Mouse (Mus musculus) heart, adult 8-10 months (tissue): ENCODE data around the gene Fam178b. TPM values are rescaled to one million over a fixed set of nuclear protein-coding genes. Genes with fewer than 3 reads are reported as not detected.
"Not testable (repeated sequence)": the region's sequence is repeated elsewhere in the genome, so short reads cannot be mapped to it uniquely, and the experiment has no call there.

Experiments
- DNase-seq: peaks from one replicate; pipeline ENCODE4 v3.0.0; 2022; ENCODE audit warnings: low spot score
- total RNA-seq, 4 experiments: library from RNA; stranded (reverse); gene quantifications; 2 replicates each; pipeline ENCODE4 v1.2.4; 2022

The Fam178b gene
- total RNA-seq, 4 experiments from 2014 or later, result 0.44 to 0.62 TPM; not detected in 2

DNA sequence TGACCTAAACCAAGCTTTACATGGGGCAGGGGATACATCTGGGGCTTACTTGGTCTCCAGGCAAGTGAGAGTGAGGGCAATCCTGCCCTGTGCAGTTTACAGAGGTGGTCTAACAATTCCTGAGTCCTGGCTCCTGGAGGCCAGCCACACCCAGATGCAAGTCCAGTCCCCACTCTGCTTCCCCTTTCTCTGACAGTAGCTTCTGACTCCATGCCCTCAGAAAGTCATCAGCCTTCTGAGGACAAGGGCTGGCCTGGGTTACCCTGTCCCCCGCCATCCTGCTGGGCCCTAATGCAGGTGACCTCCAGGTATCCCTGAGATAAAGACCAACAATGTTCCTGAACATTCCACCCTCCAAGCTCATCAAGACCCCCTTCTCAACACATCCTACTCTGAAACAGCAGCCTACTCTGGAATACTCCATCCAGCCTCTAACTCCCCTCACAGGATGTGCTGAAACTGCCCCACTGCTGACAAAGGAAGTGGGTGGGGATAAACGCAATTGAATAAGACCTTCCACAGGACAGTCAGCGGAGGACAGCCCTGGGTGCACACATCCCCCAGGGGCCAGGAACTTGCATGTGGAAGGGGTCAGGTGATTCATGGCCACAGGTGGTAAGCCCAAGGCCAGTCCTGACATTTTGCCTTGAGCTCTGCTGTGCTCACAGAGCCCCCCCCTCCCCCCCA, 52.8 kb downstream of the Fam178b start:
- DNase-seq, result no peak

DNA sequence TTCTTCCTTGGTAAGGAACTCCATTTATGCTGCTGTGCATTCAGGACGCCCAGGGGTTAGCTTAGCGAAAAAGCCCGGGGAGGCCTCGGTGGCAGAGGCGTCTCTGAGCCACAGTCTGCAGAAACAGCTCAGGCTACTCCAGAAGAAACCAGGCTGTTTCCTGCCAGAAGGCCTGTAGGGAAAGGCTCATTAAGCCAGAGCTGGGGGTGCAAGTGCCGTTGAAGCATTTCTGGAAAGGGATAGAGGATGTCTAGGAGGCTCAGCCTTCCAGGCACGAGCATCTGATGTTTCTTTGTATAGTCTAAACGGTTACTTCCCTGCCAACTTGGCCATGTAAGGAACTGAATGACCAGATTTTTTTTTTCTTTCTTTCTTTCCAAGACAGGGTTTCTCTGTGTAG, 54.4 kb downstream of the Fam178b start:
- no peak for DNase-seq

DNA sequence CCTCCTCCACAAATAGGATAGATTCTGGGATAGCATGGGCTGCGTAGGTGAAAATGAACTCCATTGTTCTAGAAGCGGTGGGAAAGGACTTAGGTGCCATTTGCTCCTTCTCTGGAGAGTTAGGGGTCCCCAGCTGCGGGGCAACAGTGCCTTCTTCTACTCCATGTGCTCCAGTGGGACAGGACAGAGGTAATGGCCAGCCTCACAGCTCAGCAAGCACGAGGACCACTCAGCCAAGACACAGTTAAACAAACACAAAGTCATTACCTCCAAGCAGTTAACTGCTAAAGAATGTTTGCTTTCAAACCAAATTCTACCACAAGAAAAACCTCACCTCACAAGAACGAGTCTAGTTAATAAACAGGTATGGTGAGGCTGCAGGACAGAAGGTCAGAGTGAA, 57.5 kb downstream of the Fam178b start:
- DNase-seq, result no peak

DNA sequence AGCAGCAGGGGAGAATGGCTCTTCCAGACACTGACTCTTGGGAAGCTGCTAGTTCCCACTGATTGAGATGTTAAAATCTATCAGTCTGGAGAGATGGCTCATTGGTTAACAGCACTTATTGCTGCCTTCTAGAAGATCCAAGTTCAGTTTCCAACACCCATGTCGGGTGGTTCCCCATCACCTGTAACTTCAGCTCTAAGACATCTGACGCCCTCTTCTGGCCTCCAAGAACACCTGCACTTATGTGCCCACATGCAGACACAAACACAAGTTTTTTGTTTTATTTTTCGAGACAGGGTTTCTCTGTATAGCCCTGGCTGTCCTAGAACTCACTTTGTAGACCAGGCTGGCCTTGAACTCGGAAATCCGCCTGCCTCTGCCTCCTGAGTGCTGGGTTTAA, 67.0 kb downstream of the Fam178b start:
- not testable (repeated sequence) for DNase-seq

DNA sequence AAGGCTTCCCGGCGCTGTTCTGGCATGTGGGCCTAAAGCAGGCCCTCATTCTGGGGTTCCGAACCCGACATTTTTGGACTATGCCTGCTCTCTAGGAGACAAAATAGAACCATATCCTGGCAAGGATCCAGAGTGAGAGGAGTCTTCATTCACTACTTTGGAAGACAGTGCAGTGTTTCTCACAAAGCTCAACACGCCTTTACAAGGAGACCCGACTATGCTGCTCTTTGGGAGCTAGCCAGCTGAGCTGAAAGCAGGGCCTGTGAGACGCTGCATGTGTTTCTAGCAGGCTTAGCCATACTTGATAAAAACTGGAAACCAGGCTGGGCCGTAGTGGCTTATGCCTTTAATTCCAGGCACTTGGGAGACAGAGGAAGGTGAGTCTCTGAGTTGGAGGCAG, 67.8 kb downstream of the Fam178b start:
- no peak for DNase-seq

DNA sequence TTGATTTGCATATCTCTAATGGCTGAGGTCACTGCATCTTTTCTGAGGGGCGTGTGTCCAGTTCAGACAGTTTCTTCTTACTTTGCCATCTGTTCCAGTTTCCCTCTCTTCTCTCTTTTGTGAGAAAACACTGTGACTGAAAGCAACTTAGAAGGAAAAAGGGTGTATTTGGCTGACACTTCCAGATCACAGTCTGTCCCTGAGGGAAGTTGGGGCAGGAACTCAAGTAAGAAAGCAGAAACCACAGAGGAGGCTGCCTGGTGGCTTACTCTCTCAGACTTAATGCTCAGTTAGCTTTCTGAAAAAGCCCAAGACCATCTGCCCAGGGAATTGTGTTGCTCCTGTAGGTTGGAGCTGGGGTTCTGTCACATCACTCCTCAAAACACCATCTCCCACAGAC, 68.4 kb downstream of the Fam178b start:
- DNase-seq, result no peak

DNA sequence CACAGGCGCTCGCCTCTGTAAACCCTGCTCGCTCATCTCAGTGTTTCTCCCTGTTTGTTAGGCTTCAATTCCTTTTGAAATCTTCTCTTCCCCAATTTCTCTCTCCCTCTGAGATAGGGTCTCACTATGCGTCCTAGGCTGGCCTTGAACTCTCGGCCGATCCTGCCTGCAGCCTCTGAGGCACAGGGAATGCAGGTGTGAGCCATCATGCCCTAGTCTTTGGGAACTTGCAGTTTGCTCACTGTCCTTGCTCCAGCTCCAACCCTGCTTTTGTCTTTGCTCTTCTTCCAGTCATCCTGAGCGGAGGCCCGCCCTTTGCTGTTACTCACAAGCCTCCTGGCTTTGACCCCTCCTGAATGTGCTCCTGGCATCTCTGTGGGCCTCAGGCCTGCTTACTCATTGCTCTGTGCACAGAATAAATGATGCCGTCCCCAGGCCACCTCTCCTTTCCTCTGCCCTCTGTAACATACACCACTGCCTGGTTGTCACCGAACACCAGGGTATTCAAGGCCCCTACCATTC, 69.5 kb downstream of the Fam178b start:
- no peak for DNase-seq

DNA sequence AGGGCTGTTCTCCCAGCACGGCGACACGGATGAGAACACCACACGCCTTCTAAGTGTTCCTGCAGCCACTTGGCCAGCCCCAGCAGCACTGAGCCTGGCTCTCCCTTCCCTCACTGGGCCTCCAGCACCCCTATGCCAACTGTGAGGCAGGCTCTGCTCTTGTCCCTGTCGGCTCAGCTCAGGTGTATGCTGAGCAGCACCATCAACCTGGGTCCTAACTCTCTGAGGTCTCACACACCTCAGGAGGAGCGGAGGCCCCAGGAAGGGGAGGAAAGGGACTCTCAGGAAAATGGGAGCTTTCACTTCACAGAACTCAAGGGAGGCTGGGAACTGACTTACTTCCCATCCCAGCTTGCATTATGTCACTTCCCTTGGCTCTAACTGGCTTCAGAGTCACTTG, 70.6 kb downstream of the Fam178b start:
- DNase-seq, result peak; percentile 64

DNA sequence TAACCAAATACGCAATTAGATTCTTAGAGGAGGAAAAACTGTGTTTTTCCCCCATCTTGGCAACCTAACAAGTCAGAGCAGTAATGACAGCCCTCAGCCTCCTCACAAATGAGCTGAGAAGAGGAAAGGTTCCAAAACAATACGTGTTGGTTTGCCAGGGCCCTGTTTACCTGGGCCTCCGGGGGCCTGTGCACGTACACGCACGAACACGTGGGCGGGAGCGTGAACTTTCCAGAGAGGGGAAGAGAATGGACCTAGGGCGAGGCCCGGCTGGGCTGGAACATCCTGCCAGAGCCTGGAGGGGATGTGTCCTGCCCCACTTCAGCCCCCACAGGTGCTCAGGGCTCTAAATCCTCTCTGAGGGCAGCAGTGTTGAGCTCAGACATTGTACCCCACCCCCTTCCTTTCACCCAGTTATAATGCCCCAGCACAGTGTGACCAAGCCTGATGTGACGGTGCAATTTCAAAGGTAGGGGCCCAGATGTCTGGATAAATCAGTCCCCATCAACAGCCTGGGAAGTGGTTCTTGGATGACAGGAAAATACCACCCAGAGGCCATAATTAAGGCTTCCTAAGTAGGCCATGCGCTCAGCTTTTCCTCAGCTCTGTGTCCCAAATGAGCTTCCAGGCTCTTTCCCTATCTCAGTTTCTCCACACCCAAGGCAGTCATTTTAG, 71.4 kb downstream of the Fam178b start:
- DNase-seq, result peak; percentile 66

DNA sequence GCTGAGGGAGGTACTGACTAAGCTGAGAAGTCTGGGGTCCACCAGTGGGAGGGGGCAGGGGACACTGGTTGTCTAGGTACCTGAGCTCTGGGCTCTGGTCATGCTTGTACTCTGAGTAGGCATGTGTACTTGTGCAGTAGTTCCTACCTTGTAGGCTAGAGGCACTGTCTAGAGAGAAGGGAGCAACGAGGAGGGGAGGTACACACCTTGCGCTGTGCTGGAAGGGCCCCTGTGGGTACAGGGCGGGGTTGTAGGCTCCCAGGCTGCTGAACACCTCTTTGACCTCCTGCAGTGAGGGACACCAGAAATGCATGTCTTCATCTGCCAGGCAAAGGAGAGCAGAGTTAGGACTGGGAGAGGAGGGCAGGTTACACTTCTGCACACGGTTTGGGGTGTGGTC, 74.8 kb downstream of the Fam178b start:
- no peak for DNase-seq

DNA sequence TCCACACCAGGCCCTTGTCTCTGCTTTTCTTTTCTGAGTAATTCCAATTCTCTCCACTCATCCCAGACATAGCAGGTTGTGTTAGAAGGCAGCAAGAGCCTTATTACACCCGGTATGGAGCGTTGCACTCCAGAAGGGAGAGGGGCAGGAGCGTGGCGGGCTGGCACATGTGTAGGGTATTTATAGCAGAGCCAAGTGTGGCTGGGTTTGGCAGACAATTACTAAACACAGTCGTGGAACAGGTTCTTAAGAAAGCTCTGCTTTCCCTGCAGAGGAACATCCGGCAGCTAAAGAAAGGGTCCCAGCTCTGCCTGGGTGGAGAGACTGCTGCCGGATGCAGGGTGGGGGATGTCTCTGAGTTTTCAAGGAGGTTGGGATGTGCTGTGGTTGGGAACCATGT, 76.0 kb downstream of the Fam178b start:
- DNase-seq, result no peak

DNA sequence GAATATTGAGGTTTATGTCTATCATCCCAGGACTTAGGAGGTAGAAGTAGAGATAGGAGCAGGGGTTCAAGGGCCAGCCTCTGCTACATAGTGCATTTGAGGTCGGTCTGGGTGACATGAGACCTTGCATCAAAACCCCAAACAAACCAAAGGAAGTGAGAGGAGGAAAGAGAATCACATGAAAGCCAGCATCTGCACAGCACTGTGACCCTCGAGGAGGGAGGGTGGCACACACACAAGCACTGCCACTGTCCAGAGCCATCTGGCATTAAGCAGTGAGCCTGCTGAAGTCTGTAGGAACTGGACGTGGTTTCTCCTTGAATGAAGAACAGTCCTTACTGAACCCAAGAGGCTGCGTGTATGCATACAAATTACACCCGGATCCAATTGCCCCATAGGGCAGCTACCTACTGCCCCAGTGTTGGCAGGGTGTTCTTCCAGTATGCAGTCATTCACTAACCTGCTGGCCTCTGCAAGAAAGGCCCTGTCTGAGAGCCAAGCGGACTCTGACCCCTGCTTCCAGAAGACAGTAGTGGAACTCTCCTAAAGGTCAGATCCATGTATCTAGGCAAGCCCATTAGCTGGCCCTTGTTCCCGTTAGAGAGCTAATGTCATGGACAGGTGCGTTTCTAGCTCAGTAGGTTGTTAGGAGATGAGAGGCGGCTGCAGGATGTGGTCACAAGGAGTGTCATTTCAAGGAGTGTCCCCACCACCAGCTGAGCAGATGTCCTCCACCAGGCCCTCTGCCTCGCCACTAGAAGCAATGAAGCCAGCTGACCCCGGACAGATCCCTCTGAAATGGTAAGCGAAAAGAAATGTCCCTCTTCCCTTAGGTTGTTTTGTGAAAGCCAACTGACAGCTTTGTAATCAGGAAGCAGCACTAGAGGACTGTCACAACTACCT, 78.5 kb downstream of the Fam178b start:
- no peak for DNase-seq

DNA sequence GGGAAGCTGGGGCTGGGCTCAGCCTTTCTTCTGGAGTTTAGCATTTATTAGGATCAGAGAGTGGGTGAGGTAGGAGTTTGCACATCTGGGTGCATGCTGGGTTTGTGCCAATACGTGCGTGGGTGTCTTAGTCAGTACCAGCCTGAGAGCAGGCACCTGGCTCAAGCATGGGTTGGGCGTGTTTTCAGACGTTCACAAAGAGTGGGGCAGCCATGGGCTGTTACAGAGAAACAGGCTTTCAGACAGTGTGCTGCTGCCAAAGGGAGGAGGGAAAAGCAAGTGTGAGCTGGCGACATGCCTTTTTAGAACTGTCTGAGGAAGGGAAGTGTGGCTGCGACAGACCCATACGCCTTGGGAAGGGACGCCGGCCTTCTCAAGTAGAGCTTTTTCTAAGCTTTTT, 79.6 kb downstream of the Fam178b start:
- DNase-seq, result peak; percentile 63

DNA sequence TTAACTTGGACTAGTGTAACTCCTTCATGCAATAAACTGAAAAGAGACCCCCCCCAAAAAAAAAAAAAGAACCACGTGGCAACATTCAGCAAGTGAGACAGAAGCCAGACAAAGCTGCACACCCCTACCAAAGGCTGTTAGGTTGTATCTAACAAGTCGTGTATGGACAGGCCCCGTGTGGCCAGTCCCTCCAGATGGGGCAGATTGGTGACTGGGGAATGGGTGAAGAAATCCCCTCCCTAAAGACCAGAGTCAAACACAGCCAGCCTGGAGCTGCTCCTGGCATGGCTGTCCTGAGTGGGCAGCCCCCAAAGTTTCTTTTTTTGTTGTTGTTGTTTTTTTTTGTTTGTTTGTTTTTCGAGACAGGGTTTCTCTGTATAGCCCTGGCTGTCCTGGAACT, 80.7 kb downstream of the Fam178b start:
- no peak for DNase-seq

DNA sequence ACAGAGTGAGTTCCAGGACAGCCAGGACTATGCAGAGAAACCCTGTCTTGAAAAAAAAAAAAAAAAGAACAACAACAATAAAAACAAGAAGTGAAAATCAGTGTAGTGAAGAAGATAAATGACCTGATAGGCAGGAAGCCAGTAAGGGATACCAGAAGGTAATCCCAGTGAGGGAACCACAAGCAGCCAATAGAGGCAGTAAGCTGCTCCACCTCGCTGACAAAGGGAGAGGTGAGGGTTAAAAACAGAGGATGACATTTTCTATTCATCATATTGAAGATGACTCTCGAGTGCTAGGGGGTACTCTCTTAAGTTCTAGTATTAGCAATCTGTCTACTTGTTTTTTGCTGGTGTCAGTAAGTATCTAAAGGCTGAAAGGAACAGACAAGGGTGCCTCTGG, 84.6 kb downstream of the Fam178b start:
- DNase-seq, result no peak

DNA sequence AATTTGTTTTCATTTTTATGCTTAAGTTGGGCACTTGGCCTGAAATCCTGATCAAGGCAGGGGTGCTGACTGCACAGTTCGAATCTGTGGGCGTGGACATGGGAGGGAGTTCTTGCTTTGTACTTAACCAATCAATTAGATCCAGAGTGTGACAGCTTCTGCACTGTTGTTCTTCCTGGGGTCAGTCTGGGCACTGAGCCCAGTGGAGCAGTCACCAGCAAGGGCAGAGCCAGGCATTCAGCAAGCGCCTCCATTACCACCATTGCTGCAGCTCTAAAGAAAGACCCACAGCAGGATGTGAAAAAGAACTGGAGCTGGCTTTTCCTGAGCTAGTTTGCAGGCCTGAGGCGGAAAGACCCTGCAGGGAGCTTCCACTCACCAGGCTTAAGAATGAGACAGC, 86.9 kb downstream of the Fam178b start:
- DNase-seq, result no peak

DNA sequence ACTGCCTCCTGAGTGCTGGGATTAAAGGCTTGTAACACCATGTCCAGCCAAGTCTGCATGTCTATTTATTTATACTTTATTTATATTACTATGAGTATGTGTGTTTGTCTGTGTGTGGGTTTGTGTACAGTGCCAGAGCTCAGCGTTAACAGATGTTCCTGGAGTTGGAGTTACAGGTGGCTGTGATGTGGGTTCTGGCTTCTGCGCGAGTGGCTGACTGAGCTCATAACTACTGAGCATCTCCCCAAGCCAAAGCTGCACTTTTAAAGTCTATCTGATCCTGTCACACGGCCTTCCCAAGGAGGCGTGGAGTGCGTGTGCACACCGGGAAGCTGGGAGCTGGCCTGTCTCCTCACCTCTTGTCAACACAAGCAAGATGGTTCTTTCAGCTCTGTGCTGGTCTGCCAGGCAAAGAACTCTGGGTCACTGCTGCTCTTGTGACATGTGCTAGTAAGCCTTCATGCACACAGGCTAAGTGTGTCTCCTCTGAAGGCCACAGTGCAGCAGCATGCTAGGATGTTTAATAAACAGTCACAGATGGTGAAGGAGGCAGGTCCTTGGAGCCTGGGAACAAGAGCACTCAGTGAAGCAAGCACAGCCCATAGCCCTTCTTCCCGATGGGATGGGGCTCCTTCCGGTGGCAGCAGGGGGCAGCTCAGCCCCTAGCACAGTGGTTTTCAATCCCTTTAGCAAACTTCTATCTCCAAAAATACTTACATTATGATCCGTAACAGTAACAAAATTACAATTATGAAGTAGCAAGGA, 87.6 kb downstream of the Fam178b start:
- no peak for DNase-seq

DNA sequence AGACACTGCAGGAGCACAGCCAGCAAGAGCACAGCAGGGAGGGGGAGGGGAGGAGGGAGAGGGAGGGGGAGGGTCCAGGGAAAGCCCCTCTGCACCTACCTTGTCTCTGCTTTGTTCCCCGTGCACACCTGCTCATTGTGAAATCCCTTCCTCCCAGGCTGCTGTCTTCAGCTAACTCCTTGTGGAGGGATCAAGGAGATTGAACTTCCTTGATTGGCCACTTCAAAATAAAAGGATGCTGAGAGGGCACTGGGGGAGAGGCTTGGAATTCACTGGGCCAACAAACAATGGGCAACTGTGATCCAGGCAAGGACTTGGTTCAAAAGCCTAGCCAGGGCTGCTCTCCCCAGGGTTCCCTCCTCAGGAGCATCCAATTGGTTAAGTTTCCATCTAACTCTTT, 89.9 kb downstream of the Fam178b start:
- no peak for DNase-seq

DNA sequence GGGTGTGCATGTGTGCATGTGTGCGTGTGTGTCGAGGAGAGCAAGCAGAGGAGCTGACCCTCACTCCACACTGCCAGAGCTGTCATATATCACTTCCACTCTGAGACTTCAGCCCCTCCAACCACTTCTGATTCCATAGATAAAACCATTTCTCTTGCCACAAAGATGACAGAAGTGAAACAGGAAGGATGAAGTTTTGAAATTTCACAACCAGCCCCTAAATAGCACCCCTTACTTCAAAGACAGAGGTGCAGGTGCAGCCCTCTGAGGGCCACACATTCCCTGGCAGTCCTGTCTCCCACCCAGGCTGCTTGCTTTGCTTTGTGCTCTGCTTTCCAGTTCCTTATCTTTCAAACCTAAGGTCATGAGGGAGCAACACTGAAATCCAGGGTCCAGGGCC, 91.6 kb downstream of the Fam178b start:
- DNase-seq, result no peak

DNA sequence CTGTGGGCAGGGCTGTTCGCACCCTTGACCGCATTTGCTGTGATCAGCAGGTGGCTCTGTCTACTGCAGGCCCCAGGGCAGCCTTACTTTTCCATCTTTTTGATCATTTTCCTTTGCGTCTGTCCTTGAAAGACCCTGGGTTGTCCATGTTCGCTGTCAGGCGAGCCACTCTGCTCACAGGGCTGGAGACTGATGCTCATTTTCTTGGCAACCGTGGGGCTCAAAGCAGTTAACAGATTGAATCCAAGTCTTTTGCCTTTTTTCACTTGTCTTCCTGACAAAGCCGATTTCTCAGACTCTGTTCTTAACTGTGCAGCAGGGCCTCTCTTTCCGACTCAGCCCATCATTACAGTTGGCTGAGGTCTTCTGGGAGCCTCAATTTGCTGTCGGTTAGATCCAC, 92.3 kb downstream of the Fam178b start:
- no peak for DNase-seq

DNA sequence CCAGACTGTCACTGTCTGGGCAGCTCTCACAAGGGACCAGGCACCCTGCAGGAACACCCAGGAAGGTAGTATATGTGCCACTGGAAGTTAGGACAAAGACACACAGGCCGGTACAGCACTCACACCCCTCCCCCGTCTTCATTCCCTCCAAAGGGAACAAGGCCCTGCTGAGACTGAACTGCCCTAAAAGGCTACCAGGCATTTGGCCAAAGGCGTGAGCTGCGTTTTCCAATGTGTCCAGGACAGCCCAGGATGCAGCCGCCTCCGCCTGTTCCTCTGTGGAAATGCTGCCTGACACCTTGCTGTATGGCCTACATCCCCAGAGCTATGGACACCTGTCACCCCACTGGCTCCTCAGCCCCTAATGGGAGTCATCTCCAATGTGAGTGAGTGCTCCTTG, 93.5 kb downstream of the Fam178b start:
- peak; percentile 86 for DNase-seq
